Mouse (Mus musculus) yolk sac, embryonic 10.5 days (tissue): ENCODE results near the gene Rtp3.
A peak's percentile ranks its signal among the peaks of the same experiment; 100 is the strongest.

Experiments
- DNase-seq: peaks from one replicate; pipeline ENCODE4 v3.0.0-alpha.2; 2017; ENCODE audit warnings: low spot score

Rtp3 gene

GRCm38 (mm10) chr9:110945343-110945742 lies 45.0 kb downstream of the Rtp3 start:
- DNase-seq, result no peak

GRCm38 (mm10) chr9:110944265-110944664 lies 46.1 kb downstream of the Rtp3 start:
- DNase-seq, result no peak

GRCm38 (mm10) chr9:110937506-110938490 lies 52.6 kb downstream of the Rtp3 start:
- peak; percentile 38 for DNase-seq

GRCm38 (mm10) chr9:110935941-110936340 lies 54.4 kb downstream of the Rtp3 start:
- DNase-seq, result no peak
